Mouse (Mus musculus): ENCODE measurements around the gene Gba2. TPM values are rescaled to one million over a fixed set of nuclear protein-coding genes. Genes with fewer than 3 reads are reported as not detected.
A peak's percentile ranks its signal among the peaks of the same experiment; 100 is the strongest.

The Gba2 gene
- polyA plus RNA-seq, 1 experiment from 2014 or later = 17.9 TPM

DNA sequence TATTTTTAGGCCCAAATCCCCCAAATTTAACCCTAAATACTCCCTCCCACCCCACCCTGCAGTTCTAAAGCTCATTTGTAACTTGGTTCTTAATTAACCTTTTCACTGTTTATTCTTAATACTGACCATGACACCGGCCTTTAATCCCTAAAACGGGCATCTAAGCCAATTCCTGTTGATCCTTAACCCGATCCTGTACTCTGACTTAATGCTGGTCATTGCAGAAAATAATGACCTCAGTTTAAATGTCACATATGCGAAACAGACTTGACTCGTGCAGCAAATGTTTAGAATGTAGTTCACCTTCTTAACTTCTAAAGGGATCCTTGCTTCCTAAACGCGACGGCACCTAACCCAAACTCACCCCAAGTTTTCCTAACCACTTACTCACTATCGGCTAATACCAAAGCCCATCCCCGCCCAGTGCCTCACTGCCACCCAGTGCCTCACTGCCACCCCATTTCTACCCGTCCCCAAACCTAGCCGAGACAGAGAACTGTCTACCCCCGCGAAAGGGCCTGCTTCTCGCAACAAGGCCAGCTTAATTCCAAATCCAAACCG is 17.2 kb downstream of the Gba2 start:
- Histone ChIP-seq H3K4me3 (ENCODE audit: low read length) (peak overlapping the region; percentile 92), H3K9me3 (ENCODE audit: control insufficient read depth, low read length) (no peaks in the 10 kb centered on the region), H3K4me1 (ENCODE audit: control insufficient read depth, insufficient read depth, low read length) (peaks cover 55% of the 10 kb centered on the region), H3K36me3 (ENCODE audit: control insufficient read depth, insufficient read depth, low read length) (peaks cover 34% of the 10 kb centered on the region), H3K4me2 (replicated peaks; ENCODE audit: low read depth, low read length) (peak overlapping the region; percentile 87), H3K27ac (ENCODE audit: low read depth, low read length) (peak overlapping the region; percentile 100), H3K9ac (ENCODE audit: low read depth, low read length) (peak overlapping the region; percentile 92), H3K27me3 (ENCODE audit: control insufficient read depth, insufficient read depth, low read length) (no peaks in the 10 kb centered on the region)
- no peak for ATAC-seq (ENCODE audit: low FRiP score, low TSS enrichment)
- WGBS = 3% methylated on average over 16 of the region's 16 CpGs

- WGBS = 22% methylated on average over 2 of the region's 2 CpGs
- ATAC-seq (ENCODE audit: low FRiP score, low TSS enrichment) = no peak
Observed at GRCm38 (mm10) chr4:43560976-43561375, 17.7 kb downstream of the Gba2 start.

GRCm38 (mm10) chr4:43560243-43560611 is 18.4 kb downstream of the Gba2 start:
- 22% methylated on average over 6 of the region's 6 CpGs for WGBS
- Histone ChIP-seq H3K4me2 (replicated peaks; ENCODE audit: low read depth, low read length) (peak overlapping the region; percentile 87), H3K4me1 (ENCODE audit: control insufficient read depth, insufficient read depth, low read length) (peaks cover 55% of the 10 kb centered on the region), H3K9me3 (ENCODE audit: control insufficient read depth, low read length) (no peaks in the 10 kb centered on the region), H3K36me3 (ENCODE audit: control insufficient read depth, insufficient read depth, low read length) (peaks cover 34% of the 10 kb centered on the region), H3K27me3 (ENCODE audit: control insufficient read depth, insufficient read depth, low read length) (no peaks in the 10 kb centered on the region), H3K9ac (ENCODE audit: low read depth, low read length) (peak overlapping the region; percentile 92), H3K27ac (ENCODE audit: low read depth, low read length) (peak overlapping the region; percentile 95; the same call in 1 of the 2 replicates), H3K4me3 (ENCODE audit: low read length) (peak overlapping the region; percentile 92)
- ATAC-seq (ENCODE audit: low FRiP score, low TSS enrichment) = no peak

More at GRCm38 (mm10) chr4:43560976-43561375, 17.7 kb downstream of the Gba2 start:
- peak overlapping the region; percentile 92 for H3K4me3 ChIP-seq (ENCODE audit: low read length)
- peak overlapping the region; percentile 87 for H3K4me2 ChIP-seq (replicated peaks; ENCODE audit: low read depth, low read length)
- no peaks in the 10 kb centered on the region for H3K9me3 ChIP-seq (ENCODE audit: control insufficient read depth, low read length)
- H3K27ac ChIP-seq (ENCODE audit: low read depth, low read length) = peak overlapping the region; percentile 100; the same call in 1 of the 2 replicates
- peaks cover 34% of the 10 kb centered on the region for H3K36me3 ChIP-seq (ENCODE audit: control insufficient read depth, insufficient read depth, low read length)
- peaks cover 55% of the 10 kb centered on the region for H3K4me1 ChIP-seq (ENCODE audit: control insufficient read depth, insufficient read depth, low read length)
- H3K27me3 ChIP-seq (ENCODE audit: control insufficient read depth, insufficient read depth, low read length) = no peaks in the 10 kb centered on the region
- peak overlapping the region; percentile 92 for H3K9ac ChIP-seq (ENCODE audit: low read depth, low read length)

DNA sequence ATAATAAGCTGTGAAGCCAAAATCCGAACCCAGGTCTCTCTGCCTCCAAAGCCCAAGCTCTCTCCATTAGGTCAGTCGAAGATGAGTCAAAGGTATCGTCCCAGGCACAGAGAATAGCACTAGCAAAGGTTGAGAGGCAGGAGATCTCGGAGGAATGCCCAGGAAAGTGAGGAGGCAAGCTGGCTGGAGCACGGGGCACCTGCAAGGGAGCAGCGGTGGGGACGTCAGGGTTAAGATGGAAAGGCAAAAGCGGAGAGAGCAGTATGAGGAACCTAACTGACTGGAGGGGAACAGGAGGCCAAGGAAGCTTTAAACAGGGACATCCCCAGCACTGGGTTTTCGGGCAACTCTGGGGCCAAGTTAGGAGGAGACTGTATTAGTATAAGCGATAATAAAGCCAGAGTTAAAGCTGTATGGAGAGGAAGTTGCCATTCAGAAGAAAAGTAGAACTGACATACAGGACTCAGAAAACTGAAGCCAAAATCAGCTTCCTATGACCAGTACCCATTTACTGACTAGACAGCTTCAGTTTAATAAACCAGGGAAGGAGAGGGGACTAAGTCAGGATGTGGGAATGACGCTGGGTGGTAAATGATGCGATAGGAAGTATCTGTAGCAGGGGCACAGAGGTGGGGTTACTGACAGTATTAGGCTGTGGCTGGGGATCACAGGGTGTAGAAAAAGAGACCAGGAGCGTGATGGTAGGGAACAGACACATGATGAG is 19.0 kb downstream of the Gba2 start:
- Histone ChIP-seq H3K27ac (ENCODE audit: low read depth, low read length) (peak overlapping the region; percentile 95), H3K36me3 (ENCODE audit: control insufficient read depth, insufficient read depth, low read length) (peaks cover 34% of the 10 kb centered on the region), H3K9me3 (ENCODE audit: control insufficient read depth, low read length) (no peaks in the 10 kb centered on the region), H3K4me1 (ENCODE audit: control insufficient read depth, insufficient read depth, low read length) (peaks cover 55% of the 10 kb centered on the region), H3K4me2 (replicated peaks; ENCODE audit: low read depth, low read length) (peak overlapping the region; percentile 87), H3K9ac (ENCODE audit: low read depth, low read length) (peak overlapping the region; percentile 92), H3K4me3 (ENCODE audit: low read length) (peak overlapping the region; percentile 92), H3K27me3 (ENCODE audit: control insufficient read depth, insufficient read depth, low read length) (no peaks in the 10 kb centered on the region)
- WGBS = 77% methylated on average over 13 of the region's 13 CpGs
- no peak for ATAC-seq (ENCODE audit: low FRiP score, low TSS enrichment)

DNA sequence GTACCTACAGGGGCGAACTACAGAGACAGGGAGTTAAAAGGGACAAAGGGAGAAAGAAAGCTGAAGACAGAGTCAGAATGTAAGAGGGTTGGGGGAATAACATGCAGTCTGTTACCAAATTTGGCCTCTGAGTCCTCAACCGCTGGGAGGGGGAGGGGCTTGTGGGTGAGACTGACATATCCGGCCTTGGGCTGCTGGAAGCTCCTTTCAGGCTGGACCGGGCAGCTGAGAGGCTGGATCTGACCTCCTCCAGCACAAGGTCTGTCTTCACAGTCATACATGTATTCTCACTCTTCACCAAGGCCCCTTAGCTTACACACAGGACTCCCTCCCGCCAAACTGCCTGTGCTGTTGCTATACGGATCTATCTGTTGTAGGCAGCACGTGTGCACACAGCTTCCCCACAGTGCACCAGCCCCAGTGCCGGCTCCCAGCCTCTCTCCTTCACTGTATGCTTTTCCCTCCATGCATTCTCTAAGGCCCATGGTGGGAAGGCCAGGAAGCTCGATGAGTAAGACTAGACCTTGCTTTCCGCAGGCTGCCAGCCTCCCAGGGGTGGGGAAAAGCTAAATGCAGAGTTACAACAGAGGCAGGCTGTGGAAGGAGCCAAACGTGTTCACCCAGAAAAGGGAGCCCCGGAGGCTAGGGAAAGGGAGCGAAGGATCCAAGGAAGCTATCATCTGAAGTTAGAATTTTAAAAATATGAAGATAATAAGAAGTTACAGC is 19.9 kb downstream of the Gba2 start:
- Histone ChIP-seq H3K36me3 (ENCODE audit: control insufficient read depth, insufficient read depth, low read length) (peaks cover 37% of the 10 kb centered on the region), H3K27ac (ENCODE audit: low read depth, low read length) (peak overlapping the region; percentile 95), H3K9me3 (ENCODE audit: control insufficient read depth, low read length) (no peaks in the 10 kb centered on the region), H3K4me1 (ENCODE audit: control insufficient read depth, insufficient read depth, low read length) (peaks cover 50% of the 10 kb centered on the region), H3K4me3 (ENCODE audit: low read length) (peak overlapping the region; percentile 26), H3K27me3 (ENCODE audit: control insufficient read depth, insufficient read depth, low read length) (no peaks in the 10 kb centered on the region), H3K9ac (ENCODE audit: low read depth, low read length) (peak overlapping the region; percentile 36), H3K4me2 (replicated peaks; ENCODE audit: low read depth, low read length) (peak overlapping the region; percentile 87)
- 18% methylated on average over 13 of the region's 13 CpGs for WGBS
- no peak for ATAC-seq (ENCODE audit: low FRiP score, low TSS enrichment)

GRCm38 (mm10) chr4:43558028-43558630 is 20.5 kb downstream of the Gba2 start:
- 28% methylated on average over 5 of the region's 5 CpGs for WGBS
- Histone ChIP-seq H3K4me1 (ENCODE audit: control insufficient read depth, insufficient read depth, low read length) (peaks cover 43% of the 10 kb centered on the region), H3K9ac (ENCODE audit: low read depth, low read length) (peak overlapping the region; percentile 36), H3K36me3 (ENCODE audit: control insufficient read depth, insufficient read depth, low read length) (peaks cover 44% of the 10 kb centered on the region), H3K9me3 (ENCODE audit: control insufficient read depth, low read length) (no peaks in the 10 kb centered on the region), H3K4me3 (ENCODE audit: low read length) (peak overlapping the region; percentile 26), H3K27ac (ENCODE audit: low read depth, low read length) (peak overlapping the region; percentile 95), H3K27me3 (ENCODE audit: control insufficient read depth, insufficient read depth, low read length) (no peaks in the 10 kb centered on the region), H3K4me2 (replicated peaks; ENCODE audit: low read depth, low read length) (peak overlapping the region; percentile 87)
- no peak for ATAC-seq (ENCODE audit: low FRiP score, low TSS enrichment)

DNA sequence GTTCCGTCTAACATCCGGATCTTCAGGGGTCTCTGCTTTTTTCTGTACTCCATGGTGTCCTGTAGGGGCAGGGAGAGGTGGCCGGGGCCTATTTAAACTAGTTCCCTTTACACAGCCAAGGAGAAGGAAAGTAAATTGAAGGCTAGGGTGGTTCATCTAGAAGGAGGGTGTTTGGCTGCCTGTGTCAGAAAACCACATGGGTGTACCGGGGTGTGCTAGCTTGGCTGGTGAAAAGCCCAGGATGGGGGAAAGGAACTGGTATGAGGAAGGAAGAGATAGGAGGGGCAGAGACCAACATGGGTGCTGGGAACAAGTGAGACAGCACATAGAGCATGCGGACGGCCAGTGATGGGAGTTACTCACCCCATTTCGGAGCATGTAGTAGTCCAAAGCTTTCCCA is 22.7 kb downstream of the Gba2 start:
- Histone ChIP-seq H3K36me3 (ENCODE audit: control insufficient read depth, insufficient read depth, low read length) (peaks cover 66% of the 10 kb centered on the region), H3K27ac (ENCODE audit: low read depth, low read length) (no peak overlapping the region), H3K4me3 (ENCODE audit: low read length) (no peak overlapping the region), H3K27me3 (ENCODE audit: control insufficient read depth, insufficient read depth, low read length) (no peaks in the 10 kb centered on the region), H3K9me3 (ENCODE audit: control insufficient read depth, low read length) (peaks cover 4% of the 10 kb centered on the region; the same call in 1 of the 2 replicates), H3K4me2 (replicated peaks; ENCODE audit: low read depth, low read length) (no peak overlapping the region), H3K4me1 (ENCODE audit: control insufficient read depth, insufficient read depth, low read length) (peaks cover 37% of the 10 kb centered on the region), H3K9ac (ENCODE audit: low read depth, low read length) (no peak overlapping the region)
- ATAC-seq (ENCODE audit: low FRiP score, low TSS enrichment) = no peak
- WGBS = 98% methylated on average over 7 of the region's 7 CpGs

DNA sequence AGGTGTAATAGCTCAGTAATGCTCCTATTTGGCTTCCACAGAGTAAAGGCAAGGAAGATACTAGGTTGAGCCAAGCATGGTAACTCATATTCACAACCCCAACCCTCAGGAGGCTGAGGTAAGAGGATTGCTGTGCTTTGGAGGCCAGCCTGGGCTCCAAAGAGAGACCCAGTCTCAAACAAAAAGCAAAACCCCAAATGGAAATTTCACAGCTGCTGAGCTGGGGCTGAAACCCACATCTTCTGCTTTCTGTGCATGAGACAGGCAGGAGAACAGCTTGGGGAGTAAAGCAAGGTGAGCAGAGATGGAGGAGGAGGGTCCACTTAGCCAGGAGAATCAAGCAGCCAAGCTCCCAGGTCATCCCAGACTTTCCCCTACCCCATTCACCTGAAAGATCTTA is 24.8 kb downstream of the Gba2 start:
- no peak for ATAC-seq (ENCODE audit: low FRiP score, low TSS enrichment)
- H3K27me3 ChIP-seq (ENCODE audit: control insufficient read depth, insufficient read depth, low read length) = no peaks in the 10 kb centered on the region
- H3K36me3 ChIP-seq (ENCODE audit: control insufficient read depth, insufficient read depth, low read length) = peaks cover 86% of the 10 kb centered on the region
- peaks cover 19% of the 10 kb centered on the region for H3K4me1 ChIP-seq (ENCODE audit: control insufficient read depth, insufficient read depth, low read length)
- no peak overlapping the region for H3K4me2 ChIP-seq (replicated peaks; ENCODE audit: low read depth, low read length)
- H3K27ac ChIP-seq (ENCODE audit: low read depth, low read length) = no peak overlapping the region
- no peak overlapping the region for H3K9ac ChIP-seq (ENCODE audit: low read depth, low read length)
- no peak overlapping the region for H3K4me3 ChIP-seq (ENCODE audit: low read length)
- peaks cover 4% of the 10 kb centered on the region; the same call in 1 of the 2 replicates for H3K9me3 ChIP-seq (ENCODE audit: control insufficient read depth, low read length)

All from kidney, embryonic 14.5 days (tissue).